Mouse (Mus musculus): ENCODE results near the gene Dctn5.

Gene Dctn5

GRCm38 (mm10) chr7:122158915-122159902 lies 26.4 kb downstream of the Dctn5 start, which contains the start of gene Plk1:
TSS of gene Plk1 (plus strand) at chr7:122159439.
- in situ Hi-C loops (cut with MboI; ENCODE audit: unreplicated experiment in 2 of 2), result no loop called here

- in situ Hi-C loops (cut with MboI; ENCODE audit: unreplicated experiment in 2 of 2), result no loop called here
Measured at GRCm38 (mm10) chr7:122160037-122160436, 27.2 kb downstream of the Dctn5 start.

DNA sequence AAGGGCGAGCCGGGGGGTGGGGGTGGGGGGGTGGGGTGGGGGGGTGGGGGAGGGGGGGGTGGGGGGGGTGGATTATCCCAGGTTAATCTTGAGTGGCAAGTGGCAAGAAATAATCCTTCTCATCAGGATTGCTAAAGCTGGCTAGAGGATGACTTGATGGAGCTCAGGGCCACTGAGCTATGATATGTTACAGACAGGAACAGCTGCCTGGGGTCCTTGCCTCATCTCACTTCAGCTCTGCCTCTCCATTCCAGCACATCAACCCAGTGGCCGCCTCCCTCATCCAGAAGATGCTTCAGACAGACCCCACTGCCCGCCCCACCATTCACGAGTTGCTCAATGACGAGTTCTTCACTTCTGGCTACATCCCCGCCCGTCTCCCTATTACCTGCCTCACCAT lies 30.9 kb downstream of the Dctn5 start:
- in situ Hi-C loops (cut with MboI; ENCODE audit: unreplicated experiment in 2 of 2), result no loop called here

GRCm38 (mm10) chr7:122167203-122167602 lies 34.4 kb downstream of the Dctn5 start:
- in situ Hi-C loops (cut with MboI; ENCODE audit: unreplicated experiment in 2 of 2), result no loop called here

- in situ Hi-C loops (cut with MboI; ENCODE audit: unreplicated experiment in 2 of 2), result no loop called here
Measured at GRCm38 (mm10) chr7:122170705-122171104, 37.9 kb downstream of the Dctn5 start.

DNA sequence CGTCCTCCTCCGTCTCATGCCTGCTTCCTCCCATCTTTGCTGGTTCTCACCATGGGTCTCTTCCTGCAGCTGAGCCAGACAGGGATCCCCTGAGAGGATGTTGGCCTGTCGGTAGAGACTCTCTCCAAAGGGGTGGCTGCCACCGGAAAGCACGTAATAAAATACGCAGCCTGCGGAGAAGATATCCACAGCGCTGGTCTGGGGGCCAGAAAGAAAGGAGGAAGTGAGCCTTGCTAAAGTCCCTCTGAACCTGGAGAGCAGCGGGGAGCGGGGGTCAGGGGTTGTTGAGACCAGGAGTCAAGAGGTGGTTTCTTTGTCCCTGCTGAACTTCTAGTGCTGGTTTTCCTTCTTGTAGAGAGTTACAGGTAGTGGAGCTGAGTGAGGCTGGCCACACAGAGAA lies 38.8 kb downstream of the Dctn5 start:
- in situ Hi-C loops (cut with MboI; ENCODE audit: unreplicated experiment in 2 of 2), result no loop called here

- in situ Hi-C loops (cut with MboI; ENCODE audit: unreplicated experiment in 2 of 2), result loop anchor here (25.0 kb wide), 1 partner anchor 443 kb away; the partner anchor contains the start of gene Scnn1g (in 2 of the 2)
Measured at GRCm38 (mm10) chr7:122180720-122181119, 47.9 kb downstream of the Dctn5 start.

GRCm38 (mm10) chr7:122184569-122184968 lies 51.7 kb downstream of the Dctn5 start:
- in situ Hi-C loops (cut with MboI; ENCODE audit: unreplicated experiment in 2 of 2), result loop anchor here (25.0 kb wide), 1 partner anchor 447 kb away; the partner anchor contains the start of gene Scnn1g (in 2 of the 2)

DNA sequence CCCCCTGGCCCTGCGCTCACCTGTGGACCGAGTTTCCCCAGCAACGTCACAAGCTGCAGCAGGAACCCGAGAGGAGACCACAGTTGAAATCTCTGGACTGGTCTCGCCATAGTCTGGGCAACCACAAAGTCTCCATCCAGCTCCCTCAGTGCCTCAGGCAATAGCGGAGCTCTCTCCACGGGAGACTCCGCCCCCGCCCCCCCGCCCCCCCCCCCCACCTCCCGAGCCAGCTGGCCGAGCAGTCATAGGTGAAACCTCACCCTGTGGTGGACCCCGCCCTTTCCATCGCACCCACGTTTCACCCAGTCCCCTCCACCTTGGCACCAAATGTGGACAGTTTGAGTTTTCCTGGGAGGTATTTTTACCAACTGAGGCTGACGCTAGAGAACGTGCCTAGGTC lies 53.2 kb downstream of the Dctn5 start, which contains the start of gene Ern2:
Ern2 (minus strand) TSS at position 165 of the 400 bp plus-strand sequence.
- in situ Hi-C loops (cut with MboI; ENCODE audit: unreplicated experiment in 2 of 2), result loop anchor here (25.0 kb wide), 1 partner anchor 449 kb away; the partner anchor contains the start of gene Scnn1g (in 2 of the 2)

DNA sequence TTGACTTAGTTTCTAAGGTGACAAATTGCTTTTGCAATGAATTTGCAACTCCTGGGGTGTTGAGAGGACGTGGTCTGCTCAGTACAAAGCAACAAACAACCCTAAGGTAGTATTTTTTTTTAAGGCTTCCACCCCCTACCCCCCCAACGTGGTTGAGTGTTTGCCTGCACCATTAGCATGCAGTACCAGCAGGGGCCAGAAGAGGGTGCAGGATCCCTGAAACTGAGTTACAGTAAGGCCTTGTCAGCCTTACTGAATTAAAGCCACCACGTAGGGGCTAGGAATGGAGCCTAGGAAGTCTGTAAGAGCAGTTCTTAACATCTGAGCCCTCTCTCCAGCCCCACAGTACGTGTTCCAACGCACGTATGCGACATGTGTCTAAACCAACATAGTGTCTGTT lies 56.6 kb downstream of the Dctn5 start:
- in situ Hi-C loops (cut with MboI; ENCODE audit: unreplicated experiment in 2 of 2), result loop anchor here (25.0 kb wide), 1 partner anchor 452 kb away; the partner anchor contains the start of gene Scnn1g (in 2 of the 2)

DNA sequence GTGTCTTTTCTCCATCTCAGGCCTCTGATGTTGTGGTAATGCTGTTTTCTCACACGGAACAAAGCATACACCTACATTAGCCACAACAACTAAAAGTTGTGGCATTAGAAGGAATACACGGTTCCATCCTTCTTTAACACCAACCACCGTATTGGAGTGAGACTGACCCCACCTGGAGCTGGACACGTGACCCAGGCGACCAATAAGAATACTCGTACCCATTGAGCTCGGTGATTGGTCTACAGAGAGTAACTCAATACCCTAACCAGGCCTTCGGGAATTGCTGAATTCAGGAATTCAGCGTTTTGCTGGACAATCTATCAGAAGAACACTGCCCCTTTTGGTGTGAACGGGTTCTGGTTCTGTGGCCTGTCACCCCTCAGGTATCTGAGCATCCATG lies 58.3 kb downstream of the Dctn5 start:
- in situ Hi-C loops (cut with MboI; ENCODE audit: unreplicated experiment in 2 of 2), result loop anchor here (10.0 to 25.0 kb wide), 3 partner anchors 96 to 734 kb away; partner anchors contain the start of gene Scnn1g (in 2 of the 2)

DNA sequence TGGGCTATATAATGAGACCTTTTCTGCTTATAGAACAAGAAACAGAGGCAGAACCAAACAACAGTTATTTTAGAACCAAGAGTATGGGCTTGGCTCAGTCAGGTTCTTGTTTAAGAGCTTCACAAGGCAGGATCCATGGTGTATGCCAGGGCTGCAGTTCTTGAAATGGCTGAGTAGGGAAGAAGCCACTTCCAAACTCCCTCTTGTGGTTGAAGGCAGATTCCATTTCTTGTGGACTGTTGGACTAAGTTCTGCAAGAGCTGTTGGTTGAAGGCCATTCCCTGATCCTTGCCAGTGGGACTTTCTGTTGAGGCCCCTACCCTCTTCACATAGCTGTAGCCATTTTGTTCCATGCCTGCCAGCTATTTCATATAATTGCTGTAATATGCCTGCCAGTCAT lies 61.1 kb downstream of the Dctn5 start:
- in situ Hi-C loops (cut with MboI; ENCODE audit: unreplicated experiment in 2 of 2), result loop anchor here (10.0 to 25.0 kb wide), 3 partner anchors 99 to 731 kb away; partner anchors contain the start of gene Scnn1g (in 2 of the 2)

GRCm38 (mm10) chr7:122196771-122197170 lies 63.9 kb downstream of the Dctn5 start:
- in situ Hi-C loops (cut with MboI; ENCODE audit: unreplicated experiment in 2 of 2), result loop anchor here (10.0 to 25.0 kb wide), 3 partner anchors 102 to 728 kb away; partner anchors contain the start of gene Scnn1g (in 2 of the 2)

DNA sequence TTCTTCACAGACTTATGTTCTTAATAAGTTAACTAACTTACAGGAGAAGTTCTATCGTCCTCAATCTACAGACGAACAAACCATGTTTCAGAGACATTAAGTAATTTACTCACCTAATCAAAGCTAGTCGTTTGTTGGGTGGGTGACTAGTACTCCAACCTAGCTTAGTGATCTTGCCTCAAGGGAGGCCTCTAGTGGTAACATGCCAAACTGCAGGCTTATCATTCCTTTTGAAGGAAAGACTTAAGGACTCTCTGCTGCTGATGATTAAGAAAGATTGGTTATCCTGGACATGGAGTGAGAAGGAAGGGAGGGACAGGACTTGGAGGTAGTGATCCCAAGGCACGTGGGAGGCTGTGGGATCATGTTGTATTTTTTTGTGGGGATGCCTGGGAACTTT lies 64.5 kb downstream of the Dctn5 start:
- in situ Hi-C loops (cut with MboI; ENCODE audit: unreplicated experiment in 2 of 2), result loop anchor here (10.0 to 25.0 kb wide), 3 partner anchors 103 to 727 kb away; partner anchors contain the start of gene Scnn1g (in 2 of the 2)
